Mouse (Mus musculus): ENCODE measurements around the gene Meltf.
"Not testable (repeated sequence)": the region's sequence is repeated elsewhere in the genome, so short reads cannot be mapped to it uniquely, and the experiment has no call there.

The Meltf gene

GRCm38 (mm10) chr16:31933751-31934549 is 55.3 kb downstream of the Meltf start, which contains the start of gene Pigz:
Gene Pigz (plus strand): TSS chr16:31933851.
- DNase-seq (ENCODE audit: low read depth): no peak

GRCm38 (mm10) chr16:31934550-31935010 is 56.0 kb downstream of the Meltf start:
- no peak for DNase-seq (ENCODE audit: low read depth)

- DNase-seq (ENCODE audit: low read depth): no peak
Observed at GRCm38 (mm10) chr16:31935091-31935979, 56.7 kb downstream of the Meltf start.

GRCm38 (mm10) chr16:31936568-31936967 is 58.0 kb downstream of the Meltf start:
- DNase-seq (ENCODE audit: low read depth): no peak

GRCm38 (mm10) chr16:31938856-31939255 is 60.2 kb downstream of the Meltf start:
- DNase-seq (ENCODE audit: low read depth): peak; percentile 26

GRCm38 (mm10) chr16:31940586-31940985 is 62.0 kb downstream of the Meltf start:
- DNase-seq (ENCODE audit: low read depth): no peak

GRCm38 (mm10) chr16:31943980-31944379 is 65.4 kb downstream of the Meltf start:
- peak; percentile 66 for DNase-seq (ENCODE audit: low read depth)

GRCm38 (mm10) chr16:31944698-31945255 is 66.2 kb downstream of the Meltf start:
- no peak for DNase-seq (ENCODE audit: low read depth)

GRCm38 (mm10) chr16:31945372-31945771 is 66.8 kb downstream of the Meltf start:
- DNase-seq (ENCODE audit: low read depth): no peak

- not testable (repeated sequence) for DNase-seq (ENCODE audit: low read depth)
Observed at GRCm38 (mm10) chr16:31945986-31946385, 67.4 kb downstream of the Meltf start.

- peak; percentile 70 for DNase-seq (ENCODE audit: low read depth)
Observed at GRCm38 (mm10) chr16:31947333-31947732, 68.7 kb downstream of the Meltf start.

- peak; percentile 51 for DNase-seq (ENCODE audit: low read depth)
Observed at GRCm38 (mm10) chr16:31947901-31948316, 69.3 kb downstream of the Meltf start.

GRCm38 (mm10) chr16:31948345-31948774 is 69.8 kb downstream of the Meltf start, which contains the start of the genes 0610012G03Rik and Ncbp2:
Gene 0610012G03Rik (minus strand): TSS chr16:31948494.
Gene Ncbp2 (plus strand): TSS chr16:31948513.
- peak; percentile 93 for DNase-seq (ENCODE audit: low read depth)
